Mouse (Mus musculus) megakaryocyte, embryonic 14.5 days (primary cell): ENCODE data around the gene Kcnip1. TPM values are rescaled to one million over a fixed set of nuclear protein-coding genes. Genes with fewer than 3 reads are reported as not detected.

ENCODE experiments used
- H3K27me3 ChIP-seq: replicated peaks from 2 replicates; pipeline ENCODE3; 2012; ENCODE audit warnings: inconsistent platforms
- H3K36me3 ChIP-seq: replicated peaks from 2 replicates; pipeline ENCODE3; 2012; ENCODE audit warnings: low read length, inconsistent platforms, mixed read lengths
- H3K4me1 ChIP-seq: 2 replicates; pipeline ENCODE4 v1.6.1; 2012; ENCODE audit warnings: inconsistent platforms
- H3K4me3 ChIP-seq: replicated peaks from 2 replicates; pipeline ENCODE3; 2012; ENCODE audit warnings: moderate library complexity, mild to moderate bottlenecking, inconsistent platforms
- H3K9me3 ChIP-seq: 2 replicates; pipeline ENCODE4 v1.6.1; 2012; ENCODE audit warnings: inconsistent platforms
- FLI1 ChIP-seq: IDR thresholded peaks from 2 replicates; pipeline ENCODE4 v1.6.1; 2012; ENCODE audit warnings: low read length, inconsistent platforms, mixed read lengths
- GATA1 ChIP-seq: IDR thresholded peaks from 3 replicates; pipeline ENCODE4 v1.6.1; 2012; ENCODE audit warnings: mixed read lengths, low read length, inconsistent platforms, borderline replicate concordance
- polyA plus RNA-seq: library from polyadenylated mRNA; stranded (reverse); fragments of >175 nt; gene quantifications from 2 replicates; pipeline ENCODE4 v1.2.3, GENCODE M21; 2012; ENCODE audit warnings: low replicate concordance; ENCODE audit not compliant: insufficient read depth

The Kcnip1 gene
- polyA plus RNA-seq, 1 experiment: not detected

DNA sequence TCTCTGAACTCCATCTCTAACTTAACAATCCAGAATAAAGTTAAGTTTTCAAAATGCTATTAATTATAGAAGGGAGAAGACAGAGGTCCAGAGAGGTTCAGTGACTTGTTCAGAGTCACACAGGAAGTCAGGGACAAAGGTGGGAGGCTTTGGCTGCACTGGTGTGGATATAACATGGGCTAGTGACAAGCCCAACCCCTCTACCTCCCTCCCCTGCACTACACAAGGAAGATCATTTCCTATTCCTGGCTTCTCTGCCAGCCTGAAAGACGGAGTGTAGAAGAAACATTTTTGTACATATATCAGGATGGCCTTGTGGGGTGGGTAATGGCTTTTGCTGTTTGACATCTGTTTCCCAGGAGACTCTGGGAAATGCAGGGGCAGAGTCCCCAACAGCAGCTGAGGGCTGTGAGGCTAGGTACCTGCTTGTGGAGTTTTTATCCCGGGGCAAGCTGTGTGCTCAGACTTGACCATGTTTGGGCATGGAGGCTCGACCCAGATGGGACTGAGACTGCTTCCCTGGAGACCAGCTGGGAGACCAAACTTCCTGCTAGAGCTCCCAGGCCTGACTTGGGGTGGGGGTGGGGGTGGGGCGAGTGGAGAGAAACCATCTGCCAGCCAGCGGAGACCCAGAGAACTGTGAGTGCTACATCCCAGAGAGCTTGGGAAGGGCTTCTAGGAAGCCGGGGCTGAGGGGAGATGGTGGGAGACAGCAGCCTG is 30.1 kb downstream of the Kcnip1 start, which contains the start of gene Kcnmb1:
TSS of gene Kcnmb1 (plus strand) at position 326 of the 720 bp plus-strand sequence.
- Histone ChIP-seq H3K4me1 (peaks cover 40% of the 10 kb centered on the region), H3K36me3 (no peaks in the 10 kb centered on the region), H3K4me3 (no peak within 1 kb of the TSS), H3K27me3 (peaks cover 45% of the 10 kb centered on the region), H3K9me3 (0 out of 2 replicates have a peak, but pooled peaks cover 6% of the 10 kb centered on the region)
- TF ChIP-seq GATA1 (no peak), FLI1 (no peak)

DNA sequence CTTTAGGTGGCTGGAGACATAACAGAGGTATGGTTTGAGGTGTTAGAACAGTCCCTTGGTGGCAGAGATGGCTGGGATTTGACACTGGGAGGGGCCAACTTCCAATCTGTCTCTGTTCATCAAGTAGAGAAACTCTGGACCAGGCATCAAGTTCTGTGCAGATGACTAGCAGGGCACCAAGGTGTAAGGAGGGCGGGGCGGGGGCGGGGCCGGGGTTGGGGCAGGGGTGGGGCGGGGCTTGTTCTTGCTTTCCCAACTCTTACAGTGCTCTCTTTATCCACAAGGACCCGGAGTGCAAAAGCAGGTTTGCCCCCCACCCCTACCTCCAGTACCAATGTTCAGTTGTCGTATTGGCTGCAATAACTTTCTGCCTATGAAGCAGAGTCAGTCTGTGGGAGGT is 30.8 kb downstream of the Kcnip1 start:
- peaks cover 34% of the 10 kb centered on the region for H3K4me1 ChIP-seq
- H3K4me3 ChIP-seq: no peak overlapping the region
- TF ChIP-seq FLI1 (no peak), GATA1 (no peak)
- 0 out of 2 replicates have a peak, but pooled peaks cover 6% of the 10 kb centered on the region for H3K9me3 ChIP-seq
- H3K36me3 ChIP-seq: no peaks in the 10 kb centered on the region
- H3K27me3 ChIP-seq: peaks cover 45% of the 10 kb centered on the region

DNA sequence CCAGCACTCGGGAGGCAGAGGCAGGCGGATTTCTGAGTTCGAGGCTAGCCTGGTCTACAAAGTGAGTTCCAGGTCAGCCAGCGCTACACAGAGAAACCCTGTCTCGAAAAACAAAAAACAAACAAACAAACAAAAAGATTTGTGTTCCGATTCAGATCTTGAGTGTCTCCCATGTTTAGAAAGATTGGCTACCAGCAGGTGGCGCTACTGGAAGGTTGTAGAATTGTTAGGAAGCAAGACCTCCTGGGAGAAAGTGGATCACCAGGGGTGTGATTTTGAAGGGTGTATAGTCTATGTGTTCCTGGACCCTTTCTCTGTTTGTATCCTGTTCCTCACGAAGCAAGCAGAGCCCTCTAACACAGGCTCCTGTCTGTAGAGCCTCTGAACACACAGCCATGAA is 34.2 kb downstream of the Kcnip1 start:
- H3K27me3 ChIP-seq: peaks cover 50% of the 10 kb centered on the region
- H3K4me1 ChIP-seq: peaks cover 16% of the 10 kb centered on the region
- H3K36me3 ChIP-seq: no peaks in the 10 kb centered on the region
- H3K9me3 ChIP-seq: 0 out of 2 replicates have a peak, but pooled peaks cover 6% of the 10 kb centered on the region
- H3K4me3 ChIP-seq: no peak overlapping the region
- TF ChIP-seq FLI1: no peak
- TF ChIP-seq GATA1: no peak

DNA sequence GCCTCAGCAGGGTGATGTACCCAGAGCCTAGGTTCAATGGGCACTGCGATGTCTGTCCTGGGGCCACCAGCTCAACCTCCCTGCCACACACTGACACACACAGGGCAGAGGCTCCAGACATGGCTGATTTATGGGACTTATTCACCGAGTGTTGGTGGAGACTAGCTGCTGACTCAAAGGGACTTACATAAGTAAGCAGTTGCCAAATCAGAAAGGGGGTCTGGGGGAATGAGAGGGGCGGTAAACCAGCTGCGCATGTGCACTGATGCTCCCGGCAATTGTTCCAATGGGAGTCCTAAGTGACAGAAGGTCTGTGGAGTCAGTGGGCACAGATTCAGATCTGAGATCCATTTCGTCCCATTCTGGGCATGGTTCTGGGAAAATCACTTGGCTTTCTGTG is 35.4 kb downstream of the Kcnip1 start:
- TF ChIP-seq GATA1 (no peak), FLI1 (no peak)
- 0 out of 2 replicates have a peak, but pooled peaks cover 6% of the 10 kb centered on the region for H3K9me3 ChIP-seq
- H3K36me3 ChIP-seq: no peaks in the 10 kb centered on the region
- no peak overlapping the region for H3K4me3 ChIP-seq
- H3K27me3 ChIP-seq: peaks cover 49% of the 10 kb centered on the region
- peaks cover 7% of the 10 kb centered on the region for H3K4me1 ChIP-seq

DNA sequence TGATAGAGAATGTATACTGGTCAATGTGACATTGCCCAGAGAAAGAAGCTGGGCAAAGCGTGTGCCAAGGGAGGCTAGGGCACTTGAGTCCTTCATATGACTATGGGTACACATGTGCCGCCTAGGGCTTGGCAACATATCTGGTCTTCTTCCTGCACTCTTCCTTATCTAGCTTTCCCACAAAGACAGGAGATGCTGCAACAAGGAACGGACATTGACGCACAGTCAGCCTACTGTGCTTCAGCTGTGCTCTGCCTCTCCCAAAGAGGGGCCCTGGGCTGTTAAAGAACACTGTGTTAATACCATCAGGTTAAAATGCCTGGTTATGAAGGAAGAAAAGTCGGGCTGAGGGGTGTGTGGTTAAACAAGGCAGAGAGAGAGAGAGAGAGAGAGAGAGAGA is 36.3 kb downstream of the Kcnip1 start:
- H3K9me3 ChIP-seq: 0 out of 2 replicates have a peak, but pooled peaks cover 6% of the 10 kb centered on the region
- H3K4me1 ChIP-seq: peaks cover 4% of the 10 kb centered on the region
- peaks cover 49% of the 10 kb centered on the region for H3K27me3 ChIP-seq
- no peak for TF ChIP-seq GATA1
- no peaks in the 10 kb centered on the region for H3K36me3 ChIP-seq
- H3K4me3 ChIP-seq: no peak overlapping the region

DNA sequence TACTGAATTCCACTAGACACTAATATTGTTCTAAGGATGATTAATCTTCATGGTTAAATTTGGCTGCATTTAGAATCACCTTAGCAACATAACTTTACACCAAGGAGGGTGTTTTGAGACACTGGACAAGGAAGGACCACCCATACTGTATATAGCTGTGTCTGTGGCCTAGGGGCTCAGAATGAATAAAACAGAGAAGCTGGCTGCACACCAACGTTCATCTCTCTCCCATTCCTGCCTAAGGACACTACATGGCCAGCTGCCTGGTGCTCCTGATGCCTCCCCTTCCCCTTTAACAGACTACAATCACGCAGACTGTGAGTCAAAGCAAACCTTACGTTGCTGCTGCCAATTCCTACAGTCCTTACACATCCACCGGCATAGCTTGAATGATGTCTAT is 37.0 kb downstream of the Kcnip1 start:
- Histone ChIP-seq H3K27me3 (peaks cover 46% of the 10 kb centered on the region), H3K36me3 (no peaks in the 10 kb centered on the region), H3K9me3 (peaks cover 10% of the 10 kb centered on the region; the same call in 1 of the 2 replicates), H3K4me1 (peaks cover 4% of the 10 kb centered on the region), H3K4me3 (no peak overlapping the region)
- TF ChIP-seq FLI1 (no peak), GATA1 (no peak)

DNA sequence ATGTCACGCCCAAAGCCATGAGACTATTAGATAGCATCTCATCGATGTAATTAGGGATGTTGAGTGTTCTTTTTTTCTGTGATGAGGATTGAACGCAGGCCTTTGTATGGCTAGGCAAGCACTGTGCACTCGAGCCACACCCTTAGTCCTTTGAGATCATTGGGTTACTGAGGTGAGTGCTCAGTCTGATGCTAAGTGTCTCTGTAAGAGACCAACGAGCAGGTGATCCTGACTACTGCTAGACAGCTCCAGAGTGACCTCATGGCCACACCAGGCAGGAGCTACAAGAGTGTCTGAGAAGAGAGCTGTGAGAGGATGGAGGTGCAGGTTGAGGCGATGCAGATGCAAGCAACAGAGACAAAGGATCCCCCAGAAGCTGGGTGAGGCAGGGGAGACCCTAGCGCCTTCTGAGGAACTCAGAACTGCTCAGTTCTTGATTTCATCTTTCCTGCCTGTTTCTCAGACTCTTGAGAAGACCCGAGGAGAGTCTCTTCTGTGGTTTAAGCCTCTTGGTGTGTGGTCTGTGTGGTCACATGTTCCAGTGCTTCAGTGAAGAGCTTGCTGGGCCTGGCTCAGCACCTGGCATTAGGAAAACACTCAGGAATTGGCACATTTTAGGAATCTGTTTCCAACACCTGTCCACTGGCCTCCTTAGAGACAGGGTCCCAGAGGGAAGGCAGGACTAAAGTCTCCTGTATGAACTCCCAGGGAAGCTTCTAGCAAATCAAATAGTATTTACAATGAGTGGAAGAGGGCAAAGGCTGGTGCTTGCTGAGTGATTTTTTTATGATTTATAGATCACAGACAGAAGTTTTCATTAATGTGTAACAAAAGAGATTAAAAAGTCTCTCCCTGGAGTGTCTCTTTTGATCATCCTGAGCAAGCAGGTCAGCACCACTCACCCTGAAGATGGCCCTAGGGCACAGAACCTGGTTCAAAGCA is 41.0 kb downstream of the Kcnip1 start:
- Histone ChIP-seq H3K27me3 (peaks cover 34% of the 10 kb centered on the region), H3K9me3 (peaks cover 10% of the 10 kb centered on the region), H3K36me3 (no peaks in the 10 kb centered on the region), H3K4me1 (peaks cover 4% of the 10 kb centered on the region), H3K4me3 (no peak overlapping the region)
- TF ChIP-seq FLI1: no peak
- TF ChIP-seq GATA1: no peak

DNA sequence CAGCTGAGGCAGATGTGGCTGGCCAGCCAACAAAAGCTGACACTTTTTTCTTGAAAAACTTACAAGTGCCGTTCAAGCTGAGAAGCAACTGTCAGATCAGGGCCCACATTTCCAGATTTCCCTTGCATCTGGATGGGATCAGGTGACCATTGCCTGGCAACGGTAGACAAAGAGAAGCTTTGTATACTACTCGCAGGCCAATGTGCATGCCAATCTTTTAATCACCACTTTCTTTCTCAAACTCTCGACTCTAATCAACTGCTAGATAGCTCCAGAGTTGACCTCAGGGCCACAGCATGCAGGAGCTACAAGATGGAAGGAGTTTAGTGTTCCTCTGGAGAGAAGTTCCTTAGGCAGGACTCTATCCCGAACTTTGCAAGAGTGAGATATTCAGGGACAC is 41.8 kb downstream of the Kcnip1 start:
- Histone ChIP-seq H3K9me3 (peaks cover 10% of the 10 kb centered on the region), H3K4me1 (peaks cover 5% of the 10 kb centered on the region), H3K36me3 (no peaks in the 10 kb centered on the region), H3K27me3 (peaks cover 29% of the 10 kb centered on the region), H3K4me3 (no peak overlapping the region)
- TF ChIP-seq GATA1 (no peak), FLI1 (no peak)

DNA sequence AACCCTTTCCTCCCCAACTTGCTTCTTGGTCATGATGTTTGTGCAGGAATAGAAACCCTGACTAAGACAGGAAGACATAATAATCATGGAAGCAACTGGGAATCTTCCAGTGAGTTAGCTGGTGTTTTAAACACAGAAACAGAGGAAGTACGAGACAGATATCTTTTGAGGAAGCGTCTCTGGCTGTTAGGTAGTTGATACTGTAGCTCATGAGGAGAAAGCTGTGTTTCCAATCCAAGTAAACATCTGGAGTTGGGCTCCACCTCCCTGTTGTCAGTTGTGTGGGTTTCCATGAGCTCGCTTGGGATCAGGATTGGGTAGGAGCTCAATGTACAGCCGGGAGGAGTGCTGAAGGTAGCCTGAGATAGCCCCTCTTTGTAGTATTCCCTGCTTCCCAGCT is 46.5 kb downstream of the Kcnip1 start:
- peaks cover 5% of the 10 kb centered on the region for H3K27me3 ChIP-seq
- H3K4me1 ChIP-seq: peaks cover 9% of the 10 kb centered on the region
- no peak overlapping the region for H3K4me3 ChIP-seq
- no peak for TF ChIP-seq GATA1
- TF ChIP-seq FLI1: no peak
- no peaks in the 10 kb centered on the region for H3K36me3 ChIP-seq
- peaks cover 14% of the 10 kb centered on the region for H3K9me3 ChIP-seq
